Mouse (Mus musculus) cortical plate, adult 2 months (tissue): ENCODE results near the gene Cacna2d3.

Source experiments
- CTCF ChIP-seq: fragments of 200-500 bp; IDR thresholded peaks from 2 replicates; pipeline ENCODE4 v1.5.1; 2011; ENCODE audit warnings: mild to moderate bottlenecking, control low read depth, low read length; ENCODE audit not compliant: insufficient read depth; ENCODE audit errors: extremely low read depth
- POLR2A ChIP-seq: fragments of 200-500 bp; IDR thresholded peaks from 2 replicates; pipeline ENCODE4 v1.6.1; 2011; ENCODE audit warnings: mild to moderate bottlenecking, low read length, control low read depth; ENCODE audit not compliant: insufficient read depth; ENCODE audit errors: extremely low read depth

GRCm38 (mm10) chr14:28887373-28887772 lies 834.3 kb downstream of the Cacna2d3 start:
- TF ChIP-seq POLR2A = no peak
- no peak for TF ChIP-seq CTCF
